Mouse (Mus musculus): ENCODE measurements around the gene Cacna1d. TPM values are rescaled to one million over a fixed set of nuclear protein-coding genes. Genes with fewer than 3 reads are reported as not detected.

The Cacna1d gene
- total and polyA plus RNA-seq, 2 experiments: 0.55 to 0.72 TPM

DNA sequence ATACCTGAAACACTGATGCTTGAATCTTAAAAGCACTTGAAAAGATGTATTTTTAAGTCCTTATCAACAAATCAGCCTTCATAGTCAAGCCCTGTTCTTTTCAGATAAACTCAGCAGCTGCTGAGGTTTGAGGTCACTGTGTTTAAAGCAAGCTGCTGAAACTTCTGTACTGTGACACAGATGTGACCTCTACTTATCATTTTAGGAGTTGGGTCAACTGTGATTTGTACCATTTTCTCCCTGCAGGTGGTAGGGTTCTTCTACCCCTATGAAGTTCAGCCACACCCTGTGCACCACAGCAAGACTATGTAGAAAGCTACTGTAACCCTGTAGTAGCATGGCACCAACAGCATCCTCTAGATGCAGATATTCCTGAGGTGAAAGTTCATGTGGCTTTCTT is 493.9 kb downstream of the Cacna1d start:
- no peaks in the 10 kb centered on the region for H3K79me2 ChIP-seq (ENCODE audit: control insufficient read depth, insufficient read depth, low read length)
- H3K4me3 ChIP-seq (ENCODE audit: insufficient read depth, low read depth, low read length): no peak overlapping the region
- peaks cover 38% of the 10 kb centered on the region for H3K4me1 ChIP-seq (ENCODE audit: control insufficient read depth, insufficient read depth, low read length)
- no peak overlapping the region for H3K9ac ChIP-seq (ENCODE audit: low read depth, low read length)
- H3K27ac ChIP-seq (replicated peaks; ENCODE audit: insufficient read depth, low read depth, low read length): peak overlapping the region; percentile 95
- no peaks in the 10 kb centered on the region for H3K27me3 ChIP-seq (ENCODE audit: control insufficient read depth, insufficient read depth, low read length)
- DNase-seq (ENCODE audit: extremely low read depth, low read depth, low spot score): peak; percentile 59
- TF ChIP-seq CTCF (IDR thresholded peaks at IDR 0.05; ENCODE audit: low read depth, low read length): no peak
- TF ChIP-seq POLR2A (IDR thresholded peaks at IDR 0.05; ENCODE audit: extremely low read depth, insufficient read depth, low read length): no peak
- H3K36me3 ChIP-seq (ENCODE audit: control insufficient read depth, insufficient read depth, low read length): peaks cover 14% of the 10 kb centered on the region

DNA sequence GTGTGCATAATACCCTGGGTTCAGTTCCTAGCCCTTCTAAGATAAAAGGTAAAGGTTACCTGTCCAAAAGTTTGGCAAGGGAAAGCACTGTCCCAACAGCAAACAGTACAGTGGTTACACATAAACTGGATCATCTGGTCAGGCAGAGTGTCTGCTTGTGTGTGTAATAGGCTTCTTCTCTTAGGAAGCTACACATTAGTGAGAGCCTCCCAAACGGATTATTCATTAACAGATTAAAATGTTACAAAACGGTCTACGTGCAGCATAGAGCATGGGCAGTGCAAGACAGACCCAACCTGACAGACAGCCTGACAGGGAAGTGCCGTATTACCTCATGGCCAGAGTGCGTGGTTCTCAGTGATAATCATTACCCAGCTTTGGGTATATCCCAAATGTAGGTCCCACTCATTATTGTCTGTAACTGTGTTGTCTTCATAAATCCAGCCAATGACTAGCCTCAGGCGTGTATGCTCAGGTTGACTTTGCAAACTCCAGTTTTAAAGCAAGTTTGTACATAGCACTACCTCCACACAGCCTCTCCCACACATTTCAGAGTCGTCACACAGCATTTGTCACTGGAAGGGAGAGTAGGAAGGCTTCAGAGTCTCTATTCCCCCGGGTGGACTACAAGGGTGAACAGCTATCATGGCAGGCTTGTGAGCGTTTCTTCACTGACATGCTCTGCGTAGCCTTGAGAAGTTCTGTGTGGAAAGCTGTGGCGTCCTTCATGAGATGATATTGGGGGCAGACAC is 495.1 kb downstream of the Cacna1d start:
- Histone ChIP-seq H3K79me2 (ENCODE audit: control insufficient read depth, insufficient read depth, low read length) (no peaks in the 10 kb centered on the region), H3K27me3 (ENCODE audit: control insufficient read depth, insufficient read depth, low read length) (no peaks in the 10 kb centered on the region), H3K4me1 (ENCODE audit: control insufficient read depth, insufficient read depth, low read length) (peaks cover 38% of the 10 kb centered on the region), H3K27ac (replicated peaks; ENCODE audit: insufficient read depth, low read depth, low read length) (peak overlapping the region; percentile 95), H3K4me3 (ENCODE audit: insufficient read depth, low read depth, low read length) (no peak overlapping the region), H3K9ac (ENCODE audit: low read depth, low read length) (peak overlapping the region; percentile 52), H3K36me3 (ENCODE audit: control insufficient read depth, insufficient read depth, low read length) (peaks cover 22% of the 10 kb centered on the region)
- TF ChIP-seq CTCF (IDR thresholded peaks at IDR 0.05; ENCODE audit: low read depth, low read length) (no peak), POLR2A (IDR thresholded peaks at IDR 0.05; ENCODE audit: extremely low read depth, insufficient read depth, low read length) (no peak)
- 34% methylated on average over 11 of the region's 11 CpGs for WGBS
- peak; percentile 100 for DNase-seq (ENCODE audit: extremely low read depth, low read depth, low spot score)

DNA sequence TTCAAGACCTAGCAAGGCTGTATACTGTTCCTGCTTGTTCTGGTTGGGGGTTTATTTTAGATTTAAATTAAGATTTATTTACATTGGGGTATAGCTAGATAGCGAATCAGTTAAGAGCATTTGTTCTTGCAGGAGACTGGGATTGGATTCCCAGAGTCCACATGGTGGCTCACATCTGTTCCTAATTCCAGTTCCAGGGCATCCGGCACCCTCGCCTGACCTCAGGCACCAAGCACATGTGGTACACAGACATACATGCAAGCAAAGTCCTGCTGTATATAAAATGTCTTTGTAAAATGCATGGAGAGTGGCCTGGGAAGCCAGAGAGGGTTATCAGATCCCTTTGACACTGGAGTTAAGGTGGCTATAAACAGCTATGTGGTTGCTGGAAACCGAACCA is 496.3 kb downstream of the Cacna1d start:
- peaks cover 31% of the 10 kb centered on the region for H3K36me3 ChIP-seq (ENCODE audit: control insufficient read depth, insufficient read depth, low read length)
- H3K27me3 ChIP-seq (ENCODE audit: control insufficient read depth, insufficient read depth, low read length): no peaks in the 10 kb centered on the region
- TF ChIP-seq POLR2A (IDR thresholded peaks at IDR 0.05; ENCODE audit: extremely low read depth, insufficient read depth, low read length) (no peak), CTCF (IDR thresholded peaks at IDR 0.05; ENCODE audit: low read depth, low read length) (no peak)
- no peak overlapping the region for H3K9ac ChIP-seq (ENCODE audit: low read depth, low read length)
- no peak overlapping the region for H3K4me3 ChIP-seq (ENCODE audit: insufficient read depth, low read depth, low read length)
- no peak for DNase-seq (ENCODE audit: extremely low read depth, low read depth, low spot score)
- no peaks in the 10 kb centered on the region for H3K79me2 ChIP-seq (ENCODE audit: control insufficient read depth, insufficient read depth, low read length)
- peak overlapping the region; percentile 93 for H3K27ac ChIP-seq (replicated peaks; ENCODE audit: insufficient read depth, low read depth, low read length)
- H3K4me1 ChIP-seq (ENCODE audit: control insufficient read depth, insufficient read depth, low read length): peaks cover 38% of the 10 kb centered on the region
- WGBS: 92% methylated on average over 4 of the region's 4 CpGs

Other genes starting within 250 kb of the Cacna1d start
- gene Dcp1a, start 11.9 kb downstream of the Cacna1d start, total RNA-seq (2014; rRNA removed): 6.8 and 8.5 TPM in 2 replicates
- 7.4 and 8.9 TPM in 2 replicates for gene Dcp1a, start 11.9 kb downstream of the Cacna1d start, polyA plus RNA-seq (2012; rRNA removed)
- gene Tkt, start 56.9 kb upstream of the Cacna1d start, total RNA-seq (2014; rRNA removed): 115 and 116 TPM in 2 replicates
- gene Tkt, start 56.9 kb upstream of the Cacna1d start, polyA plus RNA-seq (2012; rRNA removed): 114 and 166 TPM in 2 replicates
- gene Prkcd, start 134.8 kb upstream of the Cacna1d start, total RNA-seq (2014; rRNA removed): 7.7 and 9.5 TPM in 2 replicates
- 6.7 and 14.9 TPM in 2 replicates for gene Prkcd, start 134.8 kb upstream of the Cacna1d start, polyA plus RNA-seq (2012; rRNA removed)
- 18.4 and 19.0 TPM in 2 replicates for gene Rft1, start 162.9 kb upstream of the Cacna1d start, total RNA-seq (2014; rRNA removed)
- 12.3 and 13.0 TPM in 2 replicates for gene Rft1, start 162.9 kb upstream of the Cacna1d start, polyA plus RNA-seq (2012; rRNA removed)
- gene Sfmbt1, start 223.4 kb upstream of the Cacna1d start, total RNA-seq (2014; rRNA removed): 11.1 and 11.2 TPM in 2 replicates
- gene Sfmbt1, start 223.4 kb upstream of the Cacna1d start, polyA plus RNA-seq (2012; rRNA removed): 1.6 and 2.1 TPM in 2 replicates

Data from liver, adult 2 months (tissue).